Mouse (Mus musculus) hindbrain, embryonic 10.5 days (tissue): ENCODE measurements around the gene Aspa. TPM values are rescaled to one million over a fixed set of nuclear protein-coding genes. Genes with fewer than 3 reads are reported as not detected.
"Not testable (repeated sequence)": the region's sequence is repeated elsewhere in the genome, so short reads cannot be mapped to it uniquely, and the experiment has no call there.

Source experiments
- DNase-seq: peaks from one replicate; pipeline ENCODE4 v3.0.0-alpha.2; 2017; ENCODE audit warnings: low spot score
- H3K27ac ChIP-seq: fragments of 300-500 bp; sonication (generic); 2 replicates; pipeline ENCODE4 v1.5.1; 2016; ENCODE audit warnings: mild to moderate bottlenecking, moderate library complexity
- H3K27me3 ChIP-seq: fragments of 300-500 bp; sonication (generic); 2 replicates; pipeline ENCODE4 v1.6.1; 2016; ENCODE audit warnings: mild to moderate bottlenecking; ENCODE audit not compliant: poor library complexity, insufficient read depth, severe bottlenecking
- H3K36me3 ChIP-seq: fragments of 300-500 bp; sonication (generic); 2 replicates; pipeline ENCODE4 v1.6.1; 2016; ENCODE audit warnings: mild to moderate bottlenecking, moderate library complexity
- H3K4me1 ChIP-seq: fragments of 300-500 bp; sonication (generic); replicated peaks from 2 replicates; pipeline ENCODE4 v1.6.1; 2016; ENCODE audit warnings: mild to moderate bottlenecking
- H3K4me3 ChIP-seq: fragments of 300-500 bp; sonication (generic); 2 replicates; pipeline ENCODE4 v1.5.1; 2016; ENCODE audit warnings: mild to moderate bottlenecking, moderate library complexity
- H3K9me3 ChIP-seq: fragments of 300-500 bp; sonication (generic); 2 replicates; pipeline ENCODE4 v1.6.1; 2016; ENCODE audit warnings: mild to moderate bottlenecking, moderate library complexity
- WGBS: fragments of 180-500 bp; shearing (Covaris S2); methylation state at CpG from one replicate; pipeline ENCODE4 v1.1.7; 2016; 5-methylcytosine and 5-hydroxymethylcytosine counted together
- polyA plus RNA-seq: library from polyadenylated mRNA; unstranded; fragments of >200 nt; fragmentation: Nextera tagmentation; extraction: Ambion mirVana; gene quantifications from 2 replicates; pipeline ENCODE4 v1.2.1, GENCODE M21; 2016

Gene Aspa
- 0.25 TPM in 1 of 2 replicates, not detected in the other for polyA plus RNA-seq

DNA sequence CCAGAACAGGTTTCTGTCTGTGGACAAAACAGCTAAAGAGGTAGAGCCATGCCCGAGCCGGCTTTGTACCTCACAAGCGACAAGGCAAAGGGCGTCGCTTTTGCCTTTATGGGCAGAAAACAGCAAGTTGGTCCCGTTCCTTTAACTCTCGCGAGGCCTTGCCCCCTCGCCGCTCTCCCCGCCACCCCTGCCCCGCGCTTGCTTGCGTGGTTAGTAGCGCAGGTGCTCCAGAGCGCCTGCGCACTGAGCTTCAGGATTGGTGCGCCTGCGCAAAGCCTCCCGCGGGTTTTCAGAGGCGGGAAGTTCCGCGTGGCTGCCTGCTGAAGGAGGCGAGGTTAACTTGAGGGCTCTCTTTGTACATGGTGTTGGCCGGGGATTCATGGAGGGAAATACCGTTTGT is at the start of gene Aspa, which contains the start of the genes Gm49340 and Spata22:
TSS of gene Aspa (minus strand) at position 155 of the 400 bp plus-strand sequence.
TSS of gene Gm49340 (plus strand) at position 300 of the 400 bp plus-strand sequence.
TSS of gene Spata22 (plus strand) at position 300 of the 400 bp plus-strand sequence.
- no peak within 1 kb of the TSS for H3K4me3 ChIP-seq
- no peak for DNase-seq
- H3K27me3 ChIP-seq, result no peaks in the 10 kb centered on the region
- no peak within 1 kb of the TSS for H3K27ac ChIP-seq
- H3K4me1 ChIP-seq, result no peaks in the 10 kb centered on the region
- 0 out of 2 replicates have a peak, but pooled peaks cover 5% of the 10 kb centered on the region for H3K9me3 ChIP-seq
- WGBS, result 78% methylated on average over 27 of the region's 27 CpGs
- no peaks in the 10 kb centered on the region for H3K36me3 ChIP-seq

GRCm38 (mm10) chr11:73370946-73371345 is 41.5 kb upstream of the Aspa start, which contains the start of gene Olfr376:
TSS of gene Olfr376 (plus strand) at chr11:73371246.
- no peaks in the 10 kb centered on the region for H3K36me3 ChIP-seq
- no peak within 1 kb of the TSS for H3K4me3 ChIP-seq
- H3K4me1 ChIP-seq, result no peaks in the 10 kb centered on the region
- DNase-seq, result no peak
- 84% methylated on average over 2 of the region's 2 CpGs for WGBS
- no peaks in the 10 kb centered on the region for H3K9me3 ChIP-seq
- H3K27me3 ChIP-seq, result no peaks in the 10 kb centered on the region
- no peak within 1 kb of the TSS for H3K27ac ChIP-seq

GRCm38 (mm10) chr11:73350483-73350882 is 21.1 kb upstream of the Aspa start, which contains the start of gene Olfr20:
TSS of gene Olfr20 (plus strand) at chr11:73350783.
- Histone ChIP-seq H3K27me3 (no peaks in the 10 kb centered on the region), H3K4me1 (no peaks in the 10 kb centered on the region), H3K36me3 (no peaks in the 10 kb centered on the region), H3K4me3 (no peak within 1 kb of the TSS), H3K9me3 (no peaks in the 10 kb centered on the region), H3K27ac (no peak within 1 kb of the TSS)
- no peak for DNase-seq
- 53% methylated on average over 3 of the region's 3 CpGs for WGBS

GRCm38 (mm10) chr11:73336919-73337318 is 7.5 kb upstream of the Aspa start:
- no peaks in the 10 kb centered on the region for H3K27me3 ChIP-seq

GRCm38 (mm10) chr11:73333357-73333756 is 4.0 kb upstream of the Aspa start:
- 78% methylated on average over 2 of the region's 2 CpGs for WGBS
- no peak for DNase-seq
- Histone ChIP-seq H3K27me3 (no peaks in the 10 kb centered on the region), H3K4me3 (no peak overlapping the region), H3K4me1 (no peaks in the 10 kb centered on the region), H3K36me3 (no peaks in the 10 kb centered on the region), H3K9me3 (0 out of 2 replicates have a peak, but pooled peaks cover 5% of the 10 kb centered on the region), H3K27ac (no peak overlapping the region)

More at GRCm38 (mm10) chr11:73336919-73337318, 7.5 kb upstream of the Aspa start:
- 83% methylated on average over 4 of the region's 4 CpGs for WGBS
- Histone ChIP-seq H3K4me1 (no peaks in the 10 kb centered on the region), H3K27ac (no peak overlapping the region), H3K36me3 (no peaks in the 10 kb centered on the region), H3K9me3 (no peaks in the 10 kb centered on the region), H3K4me3 (no peak overlapping the region)
- no peak for DNase-seq

GRCm38 (mm10) chr11:73327361-73327760 is 2.0 kb downstream of the Aspa start:
- Histone ChIP-seq H3K27me3 (no peaks in the 10 kb centered on the region), H3K4me1 (no peaks in the 10 kb centered on the region), H3K27ac (no peak overlapping the region), H3K9me3 (0 out of 2 replicates have a peak, but pooled peaks cover 5% of the 10 kb centered on the region), H3K36me3 (no peaks in the 10 kb centered on the region), H3K4me3 (no peak overlapping the region)
- DNase-seq, result no peak
- 89% methylated on average over 4 of the region's 4 CpGs for WGBS

GRCm38 (mm10) chr11:73326485-73326886 is 2.9 kb downstream of the Aspa start:
- H3K27ac ChIP-seq, result no peak overlapping the region
- H3K4me3 ChIP-seq, result no peak overlapping the region
- WGBS, result 65% methylated on average over 12 of the region's 12 CpGs
- 0 out of 2 replicates have a peak, but pooled peaks cover 5% of the 10 kb centered on the region for H3K9me3 ChIP-seq
- H3K27me3 ChIP-seq, result no peaks in the 10 kb centered on the region
- H3K36me3 ChIP-seq, result no peaks in the 10 kb centered on the region
- DNase-seq, result no peak
- H3K4me1 ChIP-seq, result no peaks in the 10 kb centered on the region

DNA sequence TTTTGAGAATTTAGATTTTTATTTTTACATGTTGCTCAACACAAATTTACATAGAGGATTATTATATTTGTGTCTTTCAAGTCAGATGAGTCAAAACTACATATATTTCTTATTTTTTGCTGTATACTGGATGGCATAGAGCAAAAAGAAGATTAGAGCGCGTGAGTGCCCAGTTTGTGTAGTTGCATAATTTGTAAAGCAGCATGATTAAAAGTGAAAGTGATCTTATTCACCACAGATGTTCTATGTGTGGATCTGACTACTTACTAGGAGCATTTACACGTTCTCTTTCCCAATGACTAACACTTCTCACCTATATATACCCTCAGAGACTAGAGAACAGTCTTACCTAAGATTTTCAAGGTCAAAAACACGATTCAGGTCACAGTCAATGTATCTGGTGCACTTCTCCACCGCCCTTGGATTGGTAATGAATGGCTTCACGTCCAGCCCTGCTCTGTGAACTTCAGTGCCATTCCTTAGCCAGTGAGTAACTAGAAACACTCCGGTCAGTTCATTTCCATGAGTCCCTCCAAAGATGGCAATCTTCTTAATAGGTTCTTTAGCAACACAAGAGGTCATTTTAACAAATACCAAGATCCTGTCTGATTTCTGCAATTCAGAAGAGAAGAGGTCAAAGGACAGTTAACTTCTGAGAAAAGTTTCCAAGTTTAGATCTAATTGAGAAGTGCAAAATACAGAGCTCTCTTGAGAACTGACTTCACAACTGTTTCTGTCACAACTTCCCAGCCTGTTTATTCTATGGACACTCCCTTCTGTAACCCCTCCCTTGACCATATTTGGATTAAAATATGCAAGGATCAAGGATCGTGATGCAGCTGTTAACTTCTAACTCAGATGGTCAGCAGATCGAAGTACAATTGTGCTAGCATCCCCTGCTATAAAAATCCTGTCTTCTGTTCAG is 5.2 kb downstream of the Aspa start:
- Histone ChIP-seq H3K4me1 (no peaks in the 10 kb centered on the region), H3K36me3 (no peaks in the 10 kb centered on the region), H3K27me3 (no peaks in the 10 kb centered on the region), H3K9me3 (no peaks in the 10 kb centered on the region), H3K27ac (no peak overlapping the region), H3K4me3 (no peak overlapping the region)
- WGBS, result 78% methylated on average over 9 of the region's 9 CpGs
- no peak for DNase-seq

DNA sequence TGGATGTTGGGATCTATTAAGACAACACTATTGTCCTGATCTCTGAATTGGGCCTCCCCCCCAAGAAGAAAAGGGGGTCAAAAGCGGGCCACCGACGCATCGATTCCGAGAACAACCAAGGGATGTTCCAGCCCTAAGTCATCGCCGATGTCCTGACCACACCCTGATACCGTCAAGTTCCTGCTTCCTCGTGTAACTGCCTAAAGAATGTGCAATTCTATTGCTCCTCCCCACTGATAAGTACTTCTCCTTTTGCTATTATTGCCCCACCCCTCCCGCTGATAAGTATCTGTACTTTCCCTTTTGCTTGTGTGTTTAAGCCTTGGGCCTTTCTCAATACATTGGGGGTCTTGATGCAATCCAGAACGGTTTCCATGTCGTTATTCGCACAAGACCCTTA is 8.3 kb downstream of the Aspa start:
- not testable (repeated sequence) for H3K36me3 ChIP-seq, H3K4me3 ChIP-seq, H3K4me1 ChIP-seq, H3K27ac ChIP-seq, DNase-seq, H3K27me3 ChIP-seq, H3K9me3 ChIP-seq
- 92% methylated on average over 13 of the region's 13 CpGs for WGBS

- not testable (repeated sequence) for H3K27ac ChIP-seq, H3K4me3 ChIP-seq, H3K36me3 ChIP-seq, H3K9me3 ChIP-seq, H3K4me1 ChIP-seq, DNase-seq, H3K27me3 ChIP-seq
- 81% methylated on average over 2 of the region's 2 CpGs for WGBS
Measured at GRCm38 (mm10) chr11:73318581-73318980, 10.8 kb downstream of the Aspa start.

DNA sequence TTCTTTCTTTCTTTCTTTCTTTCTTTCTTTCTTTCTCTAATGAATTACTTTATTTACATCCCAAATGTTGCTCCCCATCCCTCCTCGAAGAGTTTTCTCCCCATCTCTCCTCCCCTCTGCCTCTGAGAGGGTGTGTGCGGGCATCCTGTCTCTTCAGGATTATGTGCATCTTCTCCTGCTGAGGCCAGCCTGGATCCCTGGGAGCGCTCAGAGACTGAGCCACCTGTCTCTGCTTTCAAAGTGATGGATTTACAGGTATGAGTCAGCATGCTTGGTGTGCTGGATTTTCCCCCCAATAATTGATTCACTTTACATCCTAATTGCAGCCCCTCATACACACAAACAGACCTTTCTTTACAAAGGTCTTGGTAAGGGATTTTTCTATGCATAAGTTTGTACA is 13.4 kb downstream of the Aspa start:
- H3K36me3 ChIP-seq, result no peaks in the 10 kb centered on the region
- no peak for DNase-seq
- H3K9me3 ChIP-seq, result no peaks in the 10 kb centered on the region
- H3K4me1 ChIP-seq, result no peaks in the 10 kb centered on the region
- no peaks in the 10 kb centered on the region for H3K27me3 ChIP-seq
- no peak overlapping the region for H3K27ac ChIP-seq
- WGBS, result 48% methylated on average over 3 of the region's 3 CpGs
- H3K4me3 ChIP-seq, result no peak overlapping the region

GRCm38 (mm10) chr11:73303123-73303522 is 26.3 kb downstream of the Aspa start:
- H3K9me3 ChIP-seq, result no peaks in the 10 kb centered on the region
- H3K27me3 ChIP-seq, result no peaks in the 10 kb centered on the region
- no peak for DNase-seq
- 42% methylated on average over 2 of the region's 2 CpGs for WGBS
- H3K36me3 ChIP-seq, result no peaks in the 10 kb centered on the region
- H3K4me3 ChIP-seq, result no peak overlapping the region
- H3K27ac ChIP-seq, result no peak overlapping the region
- H3K4me1 ChIP-seq, result no peaks in the 10 kb centered on the region

DNA sequence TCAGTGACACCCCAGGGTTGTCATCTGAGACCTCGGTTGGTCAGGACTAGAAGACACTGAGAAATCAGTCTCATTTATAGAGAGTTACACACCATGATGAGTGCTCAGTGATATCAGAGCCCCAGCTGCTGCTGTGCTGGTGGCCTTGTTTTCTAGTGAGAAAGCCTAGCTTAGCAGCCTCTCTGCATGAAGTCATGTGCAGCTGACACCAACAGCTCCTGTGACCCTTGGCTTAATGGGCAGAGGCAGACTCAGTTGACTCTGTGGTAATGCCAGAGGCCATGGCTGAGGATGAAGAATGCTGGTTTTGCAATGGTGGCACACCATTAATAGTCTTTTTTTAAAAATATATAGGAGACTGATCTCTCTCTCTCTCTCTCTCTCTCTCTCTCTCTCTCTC is 39.8 kb downstream of the Aspa start:
- H3K4me3 ChIP-seq, result no peak overlapping the region
- no peaks in the 10 kb centered on the region for H3K36me3 ChIP-seq
- H3K27me3 ChIP-seq, result no peaks in the 10 kb centered on the region
- DNase-seq, result no peak
- WGBS, result 84% methylated on average over 1 of the region's 1 CpGs
- H3K4me1 ChIP-seq, result peaks cover 3% of the 10 kb centered on the region
- no peaks in the 10 kb centered on the region for H3K9me3 ChIP-seq
- no peak overlapping the region for H3K27ac ChIP-seq
